In the genomic region with DNA sequence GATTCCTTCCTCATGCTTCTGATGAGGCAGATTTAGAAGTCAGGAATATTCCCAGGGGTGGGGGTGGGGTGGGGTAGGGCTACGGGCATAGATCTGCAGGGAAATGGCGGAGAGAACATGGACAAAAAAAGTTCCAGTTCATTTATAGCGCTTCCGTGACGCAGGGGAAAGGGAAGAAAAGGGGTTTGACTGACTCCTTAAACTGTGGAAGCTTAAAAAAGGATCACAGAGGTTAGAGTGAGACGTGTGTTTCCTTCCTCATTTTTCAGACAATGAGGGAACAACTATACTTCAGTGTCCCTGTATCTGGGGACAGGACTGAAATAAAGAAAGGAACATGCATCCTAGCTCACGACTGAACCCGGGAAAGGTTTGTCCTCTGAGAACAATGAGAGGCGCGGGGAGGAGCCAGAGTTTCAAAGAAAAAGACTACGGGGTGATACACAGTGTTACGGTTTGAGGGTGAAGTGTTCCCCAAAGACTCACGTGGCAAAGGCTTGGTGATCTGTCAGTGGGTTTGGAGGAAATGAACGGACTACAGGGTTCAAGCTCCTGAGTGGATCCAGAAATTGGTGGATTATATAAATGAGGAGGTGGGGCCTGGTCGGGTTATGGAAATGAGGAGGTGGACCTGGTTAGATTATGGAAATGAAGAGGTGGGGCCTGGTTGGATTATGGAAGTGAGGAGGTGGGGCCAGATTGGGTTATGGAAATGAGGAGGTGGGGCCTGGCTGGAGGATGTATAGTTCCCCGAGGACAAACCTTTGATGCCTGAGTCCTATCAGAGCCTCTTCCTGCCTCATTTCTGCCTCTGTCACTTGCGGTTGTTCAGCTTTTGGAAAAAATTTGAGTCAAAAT, we compare ENCODE assay signal across 8 mouse cellular contexts. TPM values are rescaled to one million over a fixed set of nuclear protein-coding genes. Genes with fewer than 3 reads are reported as not detected.
A peak's percentile ranks its signal among the peaks of the same experiment; 100 is the strongest.
DNase-seq lines count a peak whose midpoint lies in the region; ATAC-seq and TF ChIP-seq lines count a peak whose summit lies in the region.
"Had no signal": no experiment of that assay in that cellular context is flagged by ENCODE, and none has a peak within 500 bp of the region (broad histone marks: within the 10 kb centered on the region; RNA-seq: fewer than 3 reads in every experiment).

No protein-coding gene starts in this region.

- H3K4me1 ChIP-seq in embryonic facial prominence, embryonic 10.5 days, result peaks cover 26% of the 10 kb centered on the region
- peaks cover 8% of the 10 kb centered on the region for H3K4me1 ChIP-seq in limb, embryonic 14.5 days (ENCODE audit: control insufficient read depth, insufficient read depth, low read length)
- peaks cover 4% of the 10 kb centered on the region for H3K4me1 ChIP-seq in olfactory bulb, adult 2 months (ENCODE audit: control insufficient read depth, insufficient read depth, low read length)

- H3K36me3 ChIP-seq in embryonic facial prominence, embryonic 10.5 days (replicated peaks), result no peaks in the 10 kb centered on the region
- no peaks in the 10 kb centered on the region for H3K36me3 ChIP-seq in limb, embryonic 14.5 days (ENCODE audit: control insufficient read depth, insufficient read depth, low read length)

- peak; percentile 15 for DNase-seq in lung, postnatal 25 days (ENCODE audit: low spot score)
- DNase-seq in lung, postnatal 36 days, result no peak
- DNase-seq in embryonic facial prominence, embryonic 10.5 days (ENCODE audit: low spot score), result peak; percentile 46
- DNase-seq in limb, embryonic 14.5 days (ENCODE audit: low spot score), result no peak
- DNase-seq in layer of hippocampus, postnatal 36 days, result no peak

- H3K4me2 ChIP-seq in limb, embryonic 14.5 days (replicated peaks; ENCODE audit: low read depth, low read length, severe bottlenecking), result peak overlapping the region; percentile 16; the same call in 1 of the 2 replicates

- H3K4me3 ChIP-seq in embryonic facial prominence, embryonic 10.5 days, result peak overlapping the region; percentile 44
- H3K4me3 ChIP-seq in limb, embryonic 14.5 days (replicated peaks; ENCODE audit: low read length), result no peak overlapping the region
- H3K4me3 ChIP-seq in olfactory bulb, adult 2 months (ENCODE audit: insufficient read depth, low read depth, low read length), result no peak overlapping the region

- no peak for TF ChIP-seq CTCF in olfactory bulb, adult 2 months (IDR thresholded peaks at IDR 0.05; ENCODE audit: insufficient read depth, low read depth, low read length)

- no peak for TF ChIP-seq POLR2A in limb, embryonic 14.5 days (IDR thresholded peaks at IDR 0.05; ENCODE audit: borderline replicate concordance, extremely low read depth, insufficient read depth, insufficient read length)
- no peak for TF ChIP-seq POLR2A in olfactory bulb, adult 2 months (IDR thresholded peaks at IDR 0.05; ENCODE audit: insufficient read depth, low read depth, low read length)

- 20% methylated on average over 17 of the region's 17 CpGs for WGBS in embryonic facial prominence, embryonic 10.5 days
- 43% methylated on average over 17 of the region's 17 CpGs for WGBS in limb, embryonic 14.5 days
- WGBS in olfactory bulb, adult 2 months, result 36% methylated on average over 17 of the region's 17 CpGs

- H3K27ac ChIP-seq in embryonic facial prominence, embryonic 10.5 days (replicated peaks), result peak overlapping the region; percentile 54
- H3K27ac ChIP-seq in limb, embryonic 14.5 days (replicated peaks; ENCODE audit: low read depth, low read length), result 0 out of 2 replicates have a peak overlapping the region, but pooled peaks have one; percentile 26
- 0 out of 2 replicates have a peak overlapping the region, but pooled peaks have one; percentile 17 for H3K27ac ChIP-seq in olfactory bulb, adult 2 months (ENCODE audit: insufficient read depth, low read depth, low read length)

- H3K9ac ChIP-seq in limb, embryonic 14.5 days (ENCODE audit: low read depth, low read length, severe bottlenecking), result no peak overlapping the region

- ATAC-seq in limb, embryonic 14.5 days (ENCODE audit: low FRiP score, low read depth), result no peak
- ATAC-seq in inflammation-experienced regulatory T-cells, adult 6 months, result no peak

- no peaks in the 10 kb centered on the region for H3K27me3 ChIP-seq in embryonic facial prominence, embryonic 10.5 days (replicated peaks; ENCODE audit: low read depth, poor library complexity, severe bottlenecking)
- no peaks in the 10 kb centered on the region for H3K27me3 ChIP-seq in limb, embryonic 14.5 days (ENCODE audit: control insufficient read depth, insufficient read depth, low read length)

- no peaks in the 10 kb centered on the region for H3K9me3 ChIP-seq in embryonic facial prominence, embryonic 10.5 days
- no peaks in the 10 kb centered on the region for H3K9me3 ChIP-seq in limb, embryonic 14.5 days (ENCODE audit: control insufficient read depth, low read length)

RNA-seq across cellular contexts. Expression of a gene that starts 57.8 kb away (rescaled TPM):
- polyA plus RNA-seq in embryonic facial prominence, embryonic 10.5 days (2016; fragmentation: Nextera tagmentation; extraction: Ambion mirVana), result 1.3 and 1.7 TPM in 2 replicates
- polyA plus RNA-seq in limb, embryonic 14.5 days (2012; rRNA removed), result 7.2 and 7.3 TPM in 2 replicates
- polyA plus RNA-seq in limb, embryonic 14.5 days (2014; fragmentation: Nextera tagmentation; extraction: Ambion mirVana), result 4.7 and 4.8 TPM in 2 replicates
- polyA plus RNA-seq in olfactory bulb, adult 2 months (2012; ENCODE audit: insufficient read depth, insufficient read length, low replicate concordance, missing spikeins), result not detected in 2 replicates
- not detected for polyA plus RNA-seq in inflammation-experienced regulatory T-cells, adult 6 months (2017; shearing (Covaris generic))
- total RNA-seq in layer of hippocampus, postnatal 36 days (2021), result 10 to 100 TPM; 77.4 to 83.2 TPM
- total RNA-seq: neutrophil, adult 5-6 weeks had no signal

Comparison
In these comparisons a context has a peak if more than half of its experiments do, and no peak if none do; other contexts are left out.
1. DNase-seq: peak in lung, postnatal 25 days (single experiment) and embryonic facial prominence, embryonic 10.5 days (single experiment); none in lung, postnatal 36 days (single experiment), limb, embryonic 14.5 days (single experiment) and layer of hippocampus, postnatal 36 days (0 of 2).
2. Peak in every context shown above with its lines, with median percentiles within 50 percentile points of each other: H3K27ac ChIP-seq.